Mouse (Mus musculus) left cerebral cortex, adult 2 months (tissue): ENCODE results near the gene Olfr541. TPM values are rescaled to one million over a fixed set of nuclear protein-coding genes. Genes with fewer than 3 reads are reported as not detected.
"Not testable (repeated sequence)": the region's sequence is repeated elsewhere in the genome, so short reads cannot be mapped to it uniquely, and the experiment has no call there.

Experiments
- DNase-seq, 2 experiments: peaks; one replicate each; pipeline ENCODE4 v3.0.0; 2021 to 2022; ENCODE audit warnings: low spot score in 2 of 2, mixed read lengths in 1 of 2; ENCODE audit errors: extremely low spot score in 1 of 2
- H3K27ac ChIP-seq: fragments of 200-600 bp; 2 replicates; pipeline ENCODE4 v1.8.1; 2022
- H3K4me3 ChIP-seq: fragments of 200-600 bp; 2 replicates; pipeline ENCODE4 v1.8.1; 2022
- CTCF ChIP-seq: fragments of 200-600 bp; IDR thresholded peaks from 2 replicates; pipeline ENCODE4 v1.8.1; 2022; ENCODE audit warnings: antibody characterized with exemption, mild to moderate bottlenecking, moderate library complexity
- intact Hi-C: fragments of 180-260 bp; cut with DNase I; formaldehyde crosslinking; loops from one replicate; pipeline ENCODE4 v1.15.1; 2025
- long read RNA-seq, 2 experiments: library from polyadenylated mRNA; stranded (forward); transcript quantifications; one replicate each; pipeline ENCODE4 v2.0.0; 2021; ENCODE audit warnings: borderline mapping rate in 2 of 2
- total RNA-seq, 2 experiments: library from RNA; stranded (reverse); gene quantifications; 2 replicates each; pipeline ENCODE4 v1.2.3; 2021

The Olfr541 gene
- total RNA-seq = not detected
- long read RNA-seq, experiment 1 = 0 reads
- long read RNA-seq, experiment 2 = 0 reads

GRCm38 (mm10) chr7:140696967-140697366 lies at the start of gene Olfr541:
Gene Olfr541 (plus strand): TSS chr7:140697267.
- no peak for DNase-seq
- Histone ChIP-seq H3K4me3 (no peak within 1 kb of the TSS), H3K27ac (no peak within 1 kb of the TSS)
- no peak for TF ChIP-seq CTCF
- intact Hi-C loops = no loop called here

GRCm38 (mm10) chr7:140659630-140660029 lies 37.4 kb upstream of the Olfr541 start, which contains the start of gene Olfr539:
Gene Olfr539 (plus strand): TSS chr7:140659930.
- no peak for DNase-seq
- no peak for TF ChIP-seq CTCF
- intact Hi-C loops = loop anchor here (5.0 kb wide), 1 partner anchor 33 kb away; no protein-coding TSS in a partner anchor
- Histone ChIP-seq H3K4me3 (no peak within 1 kb of the TSS), H3K27ac (no peak within 1 kb of the TSS)

- DNase-seq, intact Hi-C loops, H3K27ac ChIP-seq, H3K4me3 ChIP-seq: not testable (repeated sequence)
Measured at GRCm38 (mm10) chr7:140670693-140671092, 26.4 kb upstream of the Olfr541 start.

GRCm38 (mm10) chr7:140675863-140676262 lies 21.2 kb upstream of the Olfr541 start:
- peak overlapping the region; percentile 28 for H3K4me3 ChIP-seq
- H3K27ac ChIP-seq = peak overlapping the region; percentile 41; the same call in 1 of the 2 replicates
- DNase-seq = no peak
- intact Hi-C loops = no loop called here
- no peak for TF ChIP-seq CTCF

GRCm38 (mm10) chr7:140679591-140679990 lies 17.5 kb upstream of the Olfr541 start:
- H3K4me3 ChIP-seq, DNase-seq, intact Hi-C loops: not testable (repeated sequence)

GRCm38 (mm10) chr7:140681651-140682050 lies 15.4 kb upstream of the Olfr541 start, which contains the start of gene Olfr45:
Gene Olfr45 (plus strand): TSS chr7:140681951.
- TF ChIP-seq CTCF = no peak
- no peak within 1 kb of the TSS for H3K4me3 ChIP-seq
- intact Hi-C loops = loop anchor here (1.0 kb wide), 1 partner anchor 35 kb away; the partner anchor contains the start of gene Olfr53
- no peak within 1 kb of the TSS for H3K27ac ChIP-seq
- DNase-seq = no peak

More at GRCm38 (mm10) chr7:140679591-140679990, 17.5 kb upstream of the Olfr541 start:
- not testable (repeated sequence) for H3K27ac ChIP-seq

- intact Hi-C loops = no loop called here
- DNase-seq = no peak
- Histone ChIP-seq H3K4me3 (no peak overlapping the region), H3K27ac (no peak overlapping the region)
- TF ChIP-seq CTCF = no peak
Measured at GRCm38 (mm10) chr7:140706348-140706747, 9.3 kb downstream of the Olfr541 start.

- DNase-seq = no peak
- TF ChIP-seq CTCF = no peak
- H3K4me3 ChIP-seq = no peak overlapping the region
- H3K27ac ChIP-seq = no peak overlapping the region
- intact Hi-C loops = no loop called here
Measured at GRCm38 (mm10) chr7:140707536-140708284, 10.6 kb downstream of the Olfr541 start.

- DNase-seq = no peak
- H3K27ac ChIP-seq = peak overlapping the region; percentile 48; the same call in 1 of the 2 replicates
- no peak overlapping the region for H3K4me3 ChIP-seq
- TF ChIP-seq CTCF = no peak
- intact Hi-C loops = loop anchor here (2.0 to 5.0 kb wide), 2 partner anchors 239 to 635 kb away; partner anchors contain the start of gene Caly
Measured at GRCm38 (mm10) chr7:140717155-140718055, 20.3 kb downstream of the Olfr541 start.

- DNase-seq = no peak
- no peak overlapping the region for H3K4me3 ChIP-seq
- intact Hi-C loops = no loop called here
- H3K27ac ChIP-seq = no peak overlapping the region
- no peak for TF ChIP-seq CTCF
Measured at GRCm38 (mm10) chr7:140721095-140721494, 24.0 kb downstream of the Olfr541 start.

- Histone ChIP-seq H3K27ac (no peak overlapping the region), H3K4me3 (no peak overlapping the region)
- intact Hi-C loops = no loop called here
- TF ChIP-seq CTCF = no peak
- no peak for DNase-seq
Measured at GRCm38 (mm10) chr7:140725558-140725957, 28.5 kb downstream of the Olfr541 start.
